Mouse (Mus musculus) intestine, embryonic 14.5 days (tissue): ENCODE data around the gene Mrps23. TPM values are rescaled to one million over a fixed set of nuclear protein-coding genes. Genes with fewer than 3 reads are reported as not detected.
"Not testable (repeated sequence)": the region's sequence is repeated elsewhere in the genome, so short reads cannot be mapped to it uniquely, and the experiment has no call there.

ENCODE experiments used
- ATAC-seq: fragments of 200-750 bp; cut with Nextera tagmentation; replicated peaks from 2 replicates; pipeline ENCODE4 v1.8.0; 2017; ENCODE audit warnings: low read depth, moderate number of reproducible peaks, moderate TSS enrichment, moderate library complexity; ENCODE audit not compliant: low FRiP score, low TSS enrichment
- DNase-seq: peaks from one replicate; pipeline ENCODE4 v3.0.0-alpha.2; 2018; ENCODE audit warnings: low spot score
- H3K27ac ChIP-seq: fragments of 300-500 bp; sonication (generic); 2 replicates; pipeline ENCODE4 v1.5.1; 2014; ENCODE audit warnings: low read depth, mild to moderate bottlenecking, control low read depth
- H3K27me3 ChIP-seq: fragments of 300-500 bp; sonication (generic); replicated peaks from 2 replicates; pipeline ENCODE4 v1.6.1; 2014; ENCODE audit warnings: low read length, control low read depth; ENCODE audit not compliant: control insufficient read depth, insufficient read depth
- H3K36me3 ChIP-seq: fragments of 300-500 bp; sonication (generic); 2 replicates; pipeline ENCODE4 v1.6.1; 2014; ENCODE audit warnings: low read length, control low read depth; ENCODE audit not compliant: control insufficient read depth, insufficient read depth
- H3K4me1 ChIP-seq: fragments of 300-500 bp; sonication (generic); replicated peaks from 2 replicates; pipeline ENCODE4 v1.6.1; 2014; ENCODE audit warnings: low read length, control low read depth, mixed read lengths; ENCODE audit not compliant: control insufficient read depth, insufficient read depth
- H3K4me2 ChIP-seq: fragments of 300-500 bp; sonication (generic); 2 replicates; pipeline ENCODE4 v1.6.1; 2014; ENCODE audit warnings: low read length
- H3K4me3 ChIP-seq: fragments of 300-500 bp; sonication (generic); 2 replicates; pipeline ENCODE4 v1.5.1; 2014; ENCODE audit warnings: low read depth, low read length, control low read depth, mixed read lengths
- H3K9ac ChIP-seq: fragments of 300-500 bp; sonication (generic); 2 replicates; pipeline ENCODE4 v1.6.1; 2014; ENCODE audit warnings: mild to moderate bottlenecking, low read length
- H3K9me3 ChIP-seq: fragments of 300-500 bp; sonication (generic); 2 replicates; pipeline ENCODE4 v1.6.1; 2016; ENCODE audit warnings: low read length, control low read depth; ENCODE audit not compliant: control insufficient read depth
- WGBS: fragments of 180-500 bp; shearing (Covaris S2); extraction: QIAGEN DNeasy Blood & Tissue Kit; methylation state at CpG from one replicate; pipeline ENCODE4 v1.1.7; 2014; 5-methylcytosine and 5-hydroxymethylcytosine counted together
- polyA plus RNA-seq: library from polyadenylated mRNA; unstranded; fragments of >200 nt; fragmentation: Nextera tagmentation; extraction: Ambion mirVana; gene quantifications from 2 replicates; pipeline ENCODE4 v1.2.1, GENCODE M21; 2014

The Mrps23 gene
- polyA plus RNA-seq, 1 experiment from 2014 or later, result 60.8 TPM

DNA sequence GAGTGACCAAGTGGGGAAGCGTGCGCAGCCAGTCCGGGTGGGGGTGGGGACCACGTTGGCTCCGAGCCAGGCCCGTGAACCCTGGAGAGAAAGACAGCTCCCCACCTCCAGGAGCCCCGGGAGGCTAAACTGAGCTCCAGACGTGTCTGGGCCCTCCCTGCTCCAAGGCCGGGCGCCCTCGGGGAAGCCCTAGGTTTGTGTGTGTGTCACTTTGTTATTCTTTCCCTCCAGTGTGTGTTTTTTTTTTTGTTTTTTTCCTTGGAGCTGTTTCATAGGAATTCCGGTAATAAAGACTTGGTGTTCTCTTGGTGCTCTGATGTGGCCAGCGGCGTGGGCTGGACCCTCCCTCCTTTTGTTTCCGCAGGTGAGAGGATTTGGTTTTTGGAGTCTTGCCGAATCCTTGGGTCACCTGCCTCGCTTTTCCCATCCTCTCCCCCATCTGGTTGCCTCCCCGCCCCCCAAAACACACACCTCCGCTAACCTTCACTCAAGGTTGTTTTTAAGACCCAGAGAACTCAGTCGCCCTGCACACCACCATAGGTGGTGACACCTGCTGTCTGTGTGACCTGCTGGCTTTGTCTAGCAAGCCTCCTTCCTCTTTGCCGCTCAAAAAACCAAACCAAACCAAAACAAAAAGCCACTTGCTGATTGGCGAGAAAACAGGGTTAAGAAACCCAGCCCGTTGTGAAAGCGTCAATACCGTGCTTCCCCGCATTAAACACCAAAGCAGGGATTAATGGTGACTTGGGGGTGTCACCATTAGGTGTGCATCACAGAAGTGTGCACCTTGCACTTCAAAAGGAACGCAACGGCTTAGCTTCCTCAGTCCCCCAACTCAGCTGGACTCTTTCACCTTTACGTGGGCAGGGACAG lies 10.1 kb upstream of the Mrps23 start:
- peak; percentile 69 for DNase-seq
- Histone ChIP-seq H3K9me3 (no peaks in the 10 kb centered on the region), H3K27ac (no peak overlapping the region), H3K27me3 (peaks cover 33% of the 10 kb centered on the region), H3K4me2 (peak overlapping the region; percentile 36), H3K9ac (peak overlapping the region; percentile 27; the same call in 1 of the 2 replicates), H3K4me3 (peak overlapping the region; percentile 6; the same call in 1 of the 2 replicates), H3K36me3 (peaks cover 3% of the 10 kb centered on the region; the same call in 1 of the 2 replicates), H3K4me1 (peaks cover 26% of the 10 kb centered on the region)
- 20% methylated on average over 29 of the region's 29 CpGs for WGBS
- no peak for ATAC-seq

DNA sequence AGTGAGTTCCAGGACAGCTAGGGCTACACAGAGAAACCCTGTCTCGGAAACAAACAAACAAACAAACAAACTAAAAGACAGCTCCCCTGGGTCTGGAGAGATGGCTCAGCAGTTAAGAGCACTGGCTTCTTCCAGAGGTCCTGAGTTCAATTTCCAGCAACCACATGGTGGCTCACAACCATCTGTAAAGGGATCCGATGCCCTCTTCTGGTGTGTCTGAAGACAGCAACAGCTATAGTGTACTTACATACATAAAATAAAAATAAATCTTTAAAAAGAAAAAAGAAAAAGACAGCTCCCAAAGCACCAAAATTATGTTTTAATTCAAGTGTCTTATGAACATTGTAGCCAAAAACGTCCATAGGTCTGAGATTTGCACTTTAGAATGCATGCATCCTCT lies 8.5 kb upstream of the Mrps23 start:
- DNase-seq, ATAC-seq, H3K9me3 ChIP-seq, H3K36me3 ChIP-seq, H3K4me3 ChIP-seq, H3K27ac ChIP-seq, H3K4me2 ChIP-seq, H3K9ac ChIP-seq: not testable (repeated sequence)
- 87% methylated on average over 3 of the region's 3 CpGs for WGBS
- peaks cover 33% of the 10 kb centered on the region for H3K27me3 ChIP-seq
- peaks cover 26% of the 10 kb centered on the region for H3K4me1 ChIP-seq

DNA sequence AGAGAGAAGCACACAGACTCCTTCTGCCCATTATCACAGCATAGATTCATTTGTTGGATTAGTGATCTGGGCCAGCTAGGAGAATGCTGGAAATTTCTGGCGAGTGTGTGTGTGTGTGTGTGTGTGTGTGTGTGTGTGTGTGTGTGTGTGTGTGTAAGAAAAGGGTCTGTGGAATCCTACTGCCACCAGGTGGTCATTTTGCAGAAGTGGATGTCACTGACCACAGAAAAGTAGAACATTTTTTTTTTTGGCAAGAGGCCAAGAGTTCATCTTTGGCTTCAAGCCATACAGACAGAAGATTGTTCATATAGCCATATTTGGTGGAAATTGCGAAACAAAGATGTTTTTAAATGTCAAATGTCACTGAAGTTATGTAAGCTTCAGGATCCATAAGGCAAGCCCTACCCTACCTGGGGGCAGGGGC lies 7.0 kb upstream of the Mrps23 start:
- H3K4me1 ChIP-seq, result peaks cover 26% of the 10 kb centered on the region
- peaks cover 26% of the 10 kb centered on the region for H3K27me3 ChIP-seq
- H3K27ac ChIP-seq, result peak overlapping the region; percentile 63; the same call in 1 of the 2 replicates
- H3K4me2 ChIP-seq, result no peak overlapping the region
- ATAC-seq, result no peak; the same call in 1 of the 2 replicates
- no peak for DNase-seq
- H3K9me3 ChIP-seq, result no peaks in the 10 kb centered on the region
- no peaks in the 10 kb centered on the region for H3K36me3 ChIP-seq
- H3K4me3 ChIP-seq, result no peak overlapping the region
- no peak overlapping the region for H3K9ac ChIP-seq
- 3% methylated on average over 2 of the region's 2 CpGs for WGBS

DNA sequence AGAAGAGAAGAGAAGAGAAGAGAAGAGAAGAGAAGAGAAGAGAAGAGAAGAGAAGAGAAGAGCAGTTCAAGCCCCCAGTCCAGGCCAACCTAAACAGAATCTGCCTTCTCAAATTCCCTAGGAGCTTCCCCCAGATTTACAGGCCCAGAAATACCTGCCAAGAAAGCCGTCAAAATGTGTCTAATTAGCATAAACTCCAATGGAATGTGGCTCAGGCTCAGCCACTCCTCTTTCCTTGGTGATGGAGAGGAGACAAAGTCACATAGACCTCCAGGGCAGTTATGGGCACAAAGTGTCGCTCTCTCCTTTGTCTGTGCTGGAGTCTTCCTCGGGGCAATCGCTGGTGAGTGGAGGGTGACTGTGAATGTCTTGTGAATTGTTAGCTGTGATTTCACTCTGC lies 6.0 kb upstream of the Mrps23 start:
- Histone ChIP-seq H3K4me2 (no peak overlapping the region), H3K9ac (no peak overlapping the region), H3K9me3 (no peaks in the 10 kb centered on the region), H3K27me3 (peaks cover 17% of the 10 kb centered on the region), H3K4me1 (peaks cover 17% of the 10 kb centered on the region), H3K4me3 (no peak overlapping the region), H3K27ac (no peak overlapping the region), H3K36me3 (no peaks in the 10 kb centered on the region)
- no peak for DNase-seq
- ATAC-seq, result no peak
- WGBS, result 53% methylated on average over 4 of the region's 4 CpGs

DNA sequence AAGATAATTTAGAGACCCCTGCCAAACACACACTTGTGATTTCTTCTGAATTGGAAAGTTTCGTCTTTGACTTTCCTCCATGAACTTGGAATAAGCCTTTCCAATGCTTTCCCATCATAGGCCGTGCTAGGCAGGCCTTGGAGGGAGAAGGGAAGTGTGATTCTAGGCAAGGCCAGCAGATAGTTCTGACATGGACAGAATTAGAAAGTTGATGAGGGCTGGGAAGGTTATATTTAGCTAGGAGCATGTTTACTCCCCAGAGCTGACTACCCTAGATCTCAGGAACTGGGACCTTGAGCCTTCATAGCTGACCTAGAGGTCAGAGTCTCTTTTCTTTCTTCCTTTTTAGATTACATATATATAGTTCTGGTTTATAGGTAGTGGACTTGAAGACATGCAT lies 3.0 kb upstream of the Mrps23 start:
- DNase-seq (no peak), ATAC-seq (no peak)
- H3K27ac ChIP-seq, result no peak overlapping the region
- no peaks in the 10 kb centered on the region for H3K9me3 ChIP-seq
- no peaks in the 10 kb centered on the region for H3K27me3 ChIP-seq
- no peak overlapping the region for H3K4me3 ChIP-seq
- 72% methylated on average over 2 of the region's 2 CpGs for WGBS
- H3K36me3 ChIP-seq, result no peaks in the 10 kb centered on the region; the same call in 1 of the 2 replicates
- no peak overlapping the region for H3K4me2 ChIP-seq
- peaks cover 15% of the 10 kb centered on the region for H3K4me1 ChIP-seq
- H3K9ac ChIP-seq, result no peak overlapping the region

DNA sequence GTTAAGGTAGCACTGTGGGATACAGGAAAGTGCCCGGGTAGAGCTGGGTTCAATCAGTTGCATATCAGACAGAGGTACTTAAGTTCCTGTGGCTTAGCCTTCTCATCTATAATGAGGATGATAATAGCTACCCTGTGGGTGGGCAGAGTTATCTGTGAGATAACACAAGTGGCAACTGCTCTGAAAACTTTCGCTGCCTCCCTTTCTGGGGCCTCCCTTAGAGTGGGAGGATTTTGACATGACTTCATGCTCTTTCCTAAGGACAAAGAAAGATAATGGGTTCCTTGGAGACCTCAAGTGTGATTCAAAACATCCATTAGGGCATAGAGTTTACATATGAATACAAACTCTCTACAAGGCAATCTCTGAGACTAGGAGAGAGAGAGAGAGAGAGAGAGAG lies 2.1 kb upstream of the Mrps23 start:
- H3K36me3 ChIP-seq, result no peaks in the 10 kb centered on the region; the same call in none of the 2 replicates
- DNase-seq (no peak), ATAC-seq (no peak)
- no peak overlapping the region for H3K4me3 ChIP-seq
- H3K4me2 ChIP-seq, result no peak overlapping the region
- no peaks in the 10 kb centered on the region for H3K27me3 ChIP-seq
- H3K9me3 ChIP-seq, result no peaks in the 10 kb centered on the region
- 18% methylated on average over 2 of the region's 2 CpGs for WGBS
- peaks cover 15% of the 10 kb centered on the region for H3K4me1 ChIP-seq
- H3K27ac ChIP-seq, result no peak overlapping the region
- no peak overlapping the region for H3K9ac ChIP-seq

DNA sequence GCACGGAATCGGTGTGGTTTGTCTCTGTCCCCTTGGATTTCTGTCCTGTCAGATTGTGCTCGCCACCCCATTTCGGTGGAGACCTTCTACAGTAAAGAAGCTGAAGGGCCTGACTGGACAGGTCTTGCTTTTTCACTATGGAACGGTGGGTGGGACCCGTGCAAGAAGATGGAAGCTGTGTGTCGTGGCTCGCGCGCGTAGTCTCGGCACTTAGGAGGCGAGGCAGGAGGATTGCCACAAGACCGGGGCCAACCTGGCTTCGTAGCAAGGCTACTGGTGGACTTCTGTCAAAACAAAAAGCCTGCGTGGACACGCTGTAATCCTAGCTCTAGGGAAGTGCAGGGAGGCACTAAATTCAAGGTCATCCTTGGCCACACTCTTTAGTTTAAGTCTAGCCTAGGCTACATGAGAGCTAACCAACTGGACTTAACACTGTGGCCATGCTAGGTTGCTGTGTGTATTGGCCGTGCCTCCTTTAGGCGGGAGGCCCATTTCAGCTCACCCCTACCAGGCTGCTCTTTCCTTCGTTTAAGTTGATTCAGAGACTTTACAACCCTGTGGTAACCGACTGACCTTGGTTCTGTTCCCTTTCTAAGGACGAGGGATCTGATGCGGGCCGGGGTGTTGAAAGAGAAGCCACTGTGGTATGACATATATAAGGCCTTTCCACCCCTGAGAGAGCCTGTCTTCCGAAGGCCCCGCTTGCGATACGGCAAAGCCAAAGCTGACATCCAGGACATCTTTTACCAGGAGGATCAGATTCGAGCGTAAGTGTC lies 593 bp downstream of the Mrps23 start:
- 0 out of 2 replicates have a peak, but pooled peaks have one; percentile 14 for ATAC-seq

DNA sequence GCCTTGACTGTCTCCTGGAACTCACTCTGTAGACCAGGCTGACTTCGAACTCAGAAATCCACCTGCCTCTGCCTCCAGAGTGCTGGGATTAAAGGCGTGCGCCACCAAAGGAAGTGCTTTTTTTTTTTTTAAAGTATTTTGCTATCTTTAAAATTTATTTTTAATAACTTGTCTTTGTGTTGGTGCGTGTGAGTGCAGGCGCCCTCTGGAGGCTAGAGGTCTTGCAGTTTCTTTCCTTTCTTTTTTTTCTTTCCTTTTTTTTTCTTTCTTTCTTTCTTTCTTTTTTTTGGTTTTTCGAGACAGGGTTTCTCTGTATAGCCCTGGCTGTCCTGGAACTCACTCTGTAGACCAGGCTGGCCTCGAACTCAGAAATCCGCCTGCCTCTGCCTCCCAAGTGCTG lies 2.4 kb downstream of the Mrps23 start:
- H3K4me2 ChIP-seq, ATAC-seq, H3K4me3 ChIP-seq, H3K27ac ChIP-seq, H3K9me3 ChIP-seq, DNase-seq, H3K27me3 ChIP-seq, H3K9ac ChIP-seq, H3K4me1 ChIP-seq: not testable (repeated sequence)
- peaks cover 39% of the 10 kb centered on the region for H3K36me3 ChIP-seq
- 86% methylated on average over 8 of the region's 8 CpGs for WGBS

More for the DNA sequence above, 593 bp downstream of the Mrps23 start:
- Histone ChIP-seq H3K4me1 (peaks cover 10% of the 10 kb centered on the region), H3K4me2 (peak overlapping the region; percentile 92), H3K9ac (peak overlapping the region; percentile 79), H3K27ac (peak overlapping the region; percentile 79; the same call in 1 of the 2 replicates), H3K4me3 (peak overlapping the region; percentile 85), H3K9me3 (no peaks in the 10 kb centered on the region), H3K27me3 (no peaks in the 10 kb centered on the region), H3K36me3 (peaks cover 21% of the 10 kb centered on the region)
- WGBS, result 31% methylated on average over 30 of the region's 30 CpGs
- DNase-seq, result no peak
